Mouse (Mus musculus) adrenal gland (tissue): ENCODE results near the gene Polg.

Source experiments
- intact Hi-C: fragments of 180-260 bp; cut with DNase I; formaldehyde crosslinking; loops from one replicate; pipeline ENCODE4 v1.15.1; 2025

The Polg gene

DNA sequence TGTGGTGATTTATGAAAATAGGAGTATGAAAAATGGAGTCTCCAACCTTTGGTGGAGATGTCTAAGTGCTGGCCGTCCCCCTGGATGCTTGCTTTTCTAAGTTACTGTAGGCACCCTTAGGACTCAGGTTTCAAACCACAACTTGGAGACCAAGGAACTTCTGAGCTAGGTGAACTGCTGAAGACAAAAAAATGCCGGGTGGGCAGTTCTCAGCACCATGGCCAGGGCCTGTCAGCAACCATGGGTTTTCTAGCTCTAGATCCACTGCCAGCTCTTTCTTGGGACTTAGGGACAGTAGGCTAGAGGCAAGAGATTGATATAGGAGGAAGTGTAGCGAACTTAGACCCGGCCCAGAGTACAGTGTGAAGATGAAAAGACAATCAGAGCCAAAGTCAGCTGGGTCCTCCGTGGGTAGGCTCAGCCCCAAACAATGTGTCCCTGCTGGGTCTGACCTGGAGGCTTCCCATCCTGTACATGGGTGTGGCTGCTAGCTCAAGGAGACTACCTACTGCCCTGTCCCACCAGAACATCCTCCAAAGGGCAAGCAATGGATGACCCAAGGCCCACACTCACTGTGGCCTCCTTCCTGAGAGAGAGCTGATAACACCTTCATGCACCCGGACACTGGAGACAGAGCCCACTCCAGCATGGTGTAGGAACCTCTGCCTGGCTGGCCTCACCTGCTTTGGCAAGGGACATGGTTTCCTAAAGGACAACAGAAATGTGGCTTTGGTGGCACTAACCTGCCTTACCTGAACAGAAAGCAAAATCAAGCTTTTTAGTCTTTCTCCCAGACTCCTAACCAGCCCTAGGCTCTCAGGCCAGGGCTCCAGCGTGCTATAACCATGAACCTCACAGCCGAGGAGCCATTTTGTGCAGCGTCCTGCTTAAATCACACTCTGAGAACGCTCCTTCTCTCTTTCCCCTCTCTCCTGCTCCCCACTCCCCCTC, 36.3 kb upstream of the Polg start:
- intact Hi-C loops = no loop called here

- intact Hi-C loops = no loop called here
These were observed 35.4 kb upstream of the Polg start for GRCm38 (mm10) chr7:79501581-79502031.

DNA sequence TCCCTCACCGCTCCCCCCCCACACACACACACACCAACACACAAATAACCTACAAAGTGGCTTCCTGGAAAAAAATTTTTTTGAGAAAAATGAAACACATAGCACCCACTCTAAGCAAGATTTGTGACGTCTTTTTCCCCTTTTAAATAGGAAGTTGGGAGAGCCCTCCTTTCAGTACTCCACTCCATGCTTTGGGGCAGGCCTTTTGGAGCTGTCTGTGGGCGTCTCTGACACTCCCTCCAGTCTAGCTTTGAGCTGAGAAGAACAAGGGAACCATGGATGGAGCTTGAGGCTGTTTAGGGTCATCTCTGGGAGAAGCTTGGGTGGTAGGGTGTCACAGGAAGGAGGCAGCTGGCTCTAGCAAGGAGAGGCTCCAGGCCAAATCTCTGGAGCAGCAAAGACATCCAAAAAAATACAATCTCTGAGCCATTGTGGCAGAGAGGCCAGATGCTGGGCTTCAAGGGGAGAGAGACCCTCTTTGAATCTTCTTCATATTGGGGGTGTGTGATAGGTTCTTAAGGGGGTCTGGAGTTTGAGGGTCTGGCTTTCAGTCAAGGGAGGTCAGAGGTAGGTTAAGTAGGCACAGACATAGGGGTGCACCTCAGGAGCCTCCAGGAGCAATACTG, 34.6 kb upstream of the Polg start:
- intact Hi-C loops = no loop called here

DNA sequence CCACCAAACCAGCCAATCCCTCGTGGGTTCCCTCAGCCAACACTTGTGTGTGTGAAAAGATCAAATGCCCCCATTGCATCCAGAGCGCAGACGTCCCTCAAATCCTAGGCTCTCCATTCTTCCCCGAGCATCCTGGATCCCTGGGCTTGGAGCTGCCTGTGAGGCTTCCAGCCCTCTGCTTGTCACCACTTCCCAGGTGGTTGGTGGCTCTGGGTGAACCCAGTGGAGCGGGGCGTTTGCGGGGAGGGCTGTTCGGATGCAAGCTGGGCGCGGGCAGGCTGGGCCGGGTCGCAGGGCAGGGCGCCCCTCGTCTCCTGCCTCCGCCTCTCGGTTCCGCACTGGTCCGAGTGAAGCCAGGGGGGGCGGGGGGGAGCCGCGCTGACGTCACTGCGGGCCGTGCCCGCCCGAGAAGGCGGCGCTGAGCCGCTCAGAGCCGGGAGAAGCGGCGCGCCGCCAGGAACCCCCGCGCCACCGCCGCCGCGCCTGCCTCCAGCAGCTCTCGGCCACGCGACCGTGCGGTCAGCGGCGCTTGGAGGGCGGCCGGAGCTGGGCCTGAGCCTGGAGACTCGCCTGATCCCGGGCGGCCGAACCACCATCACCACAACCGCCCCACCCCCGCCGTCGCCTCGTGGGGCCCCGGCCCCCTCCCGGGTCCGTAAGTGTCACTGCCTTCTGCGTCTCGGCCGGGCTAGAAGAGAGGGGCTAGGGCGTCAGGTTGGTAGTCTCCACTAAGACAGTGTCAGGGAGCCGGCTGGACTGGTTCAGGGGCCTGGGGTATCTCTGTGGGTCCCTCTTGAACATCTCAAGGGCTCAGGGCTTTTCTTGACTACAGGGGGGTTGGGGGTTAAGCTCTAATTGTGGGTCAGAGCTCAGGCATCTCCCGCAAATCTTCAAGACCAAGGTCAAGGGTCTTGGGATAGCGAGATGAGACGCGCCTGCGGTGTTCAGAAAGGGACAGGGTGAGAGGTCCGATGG, 33.7 kb upstream of the Polg start:
- intact Hi-C loops = loop anchor here (2.0 kb wide), 1 partner anchor 55 kb away; no protein-coding TSS in a partner anchor

DNA sequence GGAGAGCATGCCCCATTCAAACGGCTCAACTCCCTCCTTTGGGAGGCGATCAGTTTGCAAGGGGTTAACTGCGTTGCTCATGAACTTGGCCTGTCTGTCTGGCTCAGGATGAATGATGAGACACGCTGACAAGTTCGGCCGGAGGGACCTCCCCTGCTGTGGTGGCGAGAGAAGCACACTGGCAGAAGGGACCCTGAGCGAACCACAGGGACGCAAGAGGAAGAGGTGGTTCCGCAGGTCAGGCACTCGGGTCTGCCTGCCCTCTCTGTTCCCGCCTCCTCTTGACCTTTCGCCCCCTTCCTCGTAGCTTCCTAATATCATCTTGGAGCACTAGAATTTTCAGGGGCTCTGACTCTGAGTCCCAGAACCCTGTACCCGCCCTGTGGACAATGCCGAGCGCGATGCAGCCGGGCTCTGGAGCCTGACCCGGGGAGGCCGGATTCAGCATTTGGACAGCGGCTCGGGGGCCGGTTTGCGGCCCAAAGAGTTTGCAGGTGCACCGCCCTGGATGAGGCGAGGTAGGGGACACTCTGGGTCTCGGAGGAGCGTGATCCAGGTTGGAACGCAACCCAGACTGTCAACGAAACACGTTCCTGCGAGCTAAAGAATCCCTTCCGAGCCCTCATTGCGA, 32.9 kb upstream of the Polg start:
- intact Hi-C loops = loop anchor here (2.0 kb wide), 1 partner anchor 56 kb away; no protein-coding TSS in a partner anchor

GRCm38 (mm10) chr7:79498356-79498755, 32.2 kb upstream of the Polg start:
- intact Hi-C loops = loop anchor here (2.0 kb wide), 1 partner anchor 56 kb away; no protein-coding TSS in a partner anchor

GRCm38 (mm10) chr7:79497701-79498115, 31.5 kb upstream of the Polg start:
- intact Hi-C loops = loop anchor here (2.0 kb wide), 2 partner anchors 57 to 97 kb away; no protein-coding TSS in a partner anchor

GRCm38 (mm10) chr7:79496816-79497328, 30.7 kb upstream of the Polg start:
- intact Hi-C loops = loop anchor here (2.0 kb wide), 1 partner anchor 98 kb away; no protein-coding TSS in a partner anchor

GRCm38 (mm10) chr7:79495988-79496815, 30.0 kb upstream of the Polg start:
- intact Hi-C loops = loop anchor here (2.0 kb wide), 1 partner anchor 99 kb away; no protein-coding TSS in a partner anchor

- intact Hi-C loops = no loop called here
These were observed 27.8 kb upstream of the Polg start for GRCm38 (mm10) chr7:79493915-79494314.

DNA sequence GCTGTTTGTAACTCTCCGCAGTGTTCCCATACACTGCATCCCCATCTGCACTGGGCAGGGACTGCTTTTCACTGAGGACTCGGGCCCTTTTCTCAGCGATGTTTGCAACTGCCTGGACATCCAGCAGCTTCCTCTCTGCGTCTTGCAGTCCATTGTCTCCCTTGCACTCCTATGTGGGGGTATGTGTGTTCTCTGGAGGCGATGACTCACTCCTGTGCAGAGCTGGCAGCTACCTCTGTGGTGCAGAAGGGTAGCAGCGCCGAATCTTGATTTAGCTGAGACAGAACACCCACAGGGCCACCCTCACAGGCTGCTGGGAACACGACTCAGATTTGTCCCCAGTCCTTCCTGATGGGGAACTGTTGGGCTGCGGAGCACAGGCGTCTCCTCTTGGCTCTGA, 20.4 kb upstream of the Polg start:
- intact Hi-C loops = no loop called here

DNA sequence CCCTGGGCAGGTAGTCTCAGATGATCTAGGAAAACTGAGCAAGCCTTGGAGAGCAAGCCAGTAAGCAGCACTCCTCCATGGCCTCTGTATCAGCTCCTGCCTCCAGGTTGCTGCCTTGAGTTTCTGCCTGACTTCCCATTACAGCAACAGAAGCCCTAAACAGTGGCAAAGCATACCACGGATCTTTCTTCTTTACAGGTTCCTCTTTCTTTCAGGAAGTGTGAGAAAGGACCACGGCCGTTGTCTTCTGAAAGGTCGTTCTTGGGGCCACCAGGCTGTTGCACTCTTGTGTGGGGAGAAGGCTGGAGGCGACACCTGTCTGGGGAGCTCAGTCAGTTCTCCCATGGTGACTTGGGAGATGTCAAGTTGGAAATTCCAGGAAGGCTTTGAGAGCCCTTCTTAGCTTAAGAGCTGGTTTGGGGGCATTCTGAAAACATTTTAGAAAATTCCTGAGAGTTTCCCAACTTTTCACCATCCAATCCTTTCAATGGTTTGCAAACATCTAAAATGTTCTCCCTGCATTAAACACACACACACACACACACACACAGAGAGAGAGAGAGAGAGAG, 8.8 kb upstream of the Polg start:
- intact Hi-C loops = loop anchor here (5.0 kb wide), 1 partner anchor 103 kb away; no protein-coding TSS in a partner anchor

DNA sequence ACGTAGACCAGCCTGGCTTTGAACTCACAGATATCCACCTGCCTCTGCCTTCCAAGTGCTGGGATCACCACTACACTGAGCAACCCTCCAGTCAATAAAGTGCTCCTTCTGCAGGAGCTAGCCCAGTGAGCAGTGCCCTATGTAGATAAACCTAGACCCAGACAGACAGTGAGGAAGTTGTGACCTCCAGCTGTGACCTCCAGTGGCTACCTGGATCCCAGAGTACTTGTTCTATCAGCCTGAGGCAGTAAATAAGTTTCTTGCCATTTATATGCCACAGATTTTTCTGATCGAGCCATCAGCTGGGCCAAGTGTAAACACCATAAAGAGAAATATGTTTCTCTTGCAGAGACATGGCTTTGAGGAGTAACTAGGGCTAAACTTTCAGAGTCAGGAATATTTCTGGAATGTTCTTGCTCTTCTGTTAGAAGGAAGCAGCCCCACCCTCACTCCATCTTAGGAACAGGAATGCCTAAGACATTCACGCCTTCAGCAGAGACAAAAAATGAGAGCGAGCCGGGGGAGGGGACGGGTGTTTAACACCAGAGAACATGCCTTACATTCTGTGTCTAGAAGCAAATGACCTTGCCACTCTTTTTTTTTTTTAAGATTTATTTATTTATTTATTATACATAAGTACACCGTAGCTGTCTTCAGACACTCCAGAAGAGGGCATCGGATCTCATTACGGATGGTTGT, 7.5 kb upstream of the Polg start:
- intact Hi-C loops = loop anchor here (5.0 kb wide), 1 partner anchor 101 kb away; no protein-coding TSS in a partner anchor

GRCm38 (mm10) chr7:79472792-79473191, 6.6 kb upstream of the Polg start:
- intact Hi-C loops = loop anchor here (5.0 kb wide), 1 partner anchor 100 kb away; no protein-coding TSS in a partner anchor

DNA sequence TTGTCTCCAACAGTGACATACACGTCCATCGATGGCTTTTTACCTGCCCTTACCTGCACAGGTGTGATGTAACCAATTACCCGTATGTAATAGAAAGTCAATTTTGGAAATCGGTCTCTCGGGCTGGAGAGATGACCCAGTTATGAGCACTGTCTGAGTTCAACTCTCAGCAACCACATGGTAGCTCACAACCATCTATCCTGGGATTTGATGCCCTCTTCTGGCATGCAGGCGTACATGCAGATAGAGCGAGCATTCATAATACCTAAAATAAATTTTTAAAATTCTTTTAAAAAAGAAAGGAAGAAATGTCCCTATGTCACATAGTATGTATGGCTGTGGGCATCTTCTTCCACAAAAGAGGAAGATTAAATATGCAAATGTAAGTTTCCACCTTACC, 5.3 kb upstream of the Polg start:
- intact Hi-C loops = loop anchor here (5.0 kb wide), 1 partner anchor 99 kb away; no protein-coding TSS in a partner anchor

- intact Hi-C loops = loop anchor here (5.0 kb wide), 1 partner anchor 98 kb away; no protein-coding TSS in a partner anchor
These were observed 4.6 kb upstream of the Polg start for GRCm38 (mm10) chr7:79470718-79471117.

DNA sequence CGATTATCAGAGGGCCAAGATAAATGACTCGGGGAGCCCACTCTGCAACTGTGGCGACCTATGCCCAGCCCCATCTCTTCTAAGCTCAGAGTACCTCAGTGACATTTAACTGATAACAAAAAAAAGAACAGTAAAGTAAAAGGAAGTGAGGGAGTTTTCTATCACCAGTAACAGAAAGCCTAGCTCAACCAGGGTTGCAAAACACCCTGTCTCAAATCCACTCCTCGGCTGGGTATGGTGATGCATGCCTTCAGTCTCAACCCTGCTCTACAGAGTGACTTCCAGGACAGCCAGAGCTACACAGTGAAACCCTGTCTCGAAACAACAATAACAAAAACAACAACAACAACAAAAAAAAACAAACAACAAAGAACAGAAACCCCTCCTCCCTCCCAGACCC, 3.6 kb upstream of the Polg start:
- intact Hi-C loops = loop anchor here (5.0 kb wide), 2 partner anchors 77 to 97 kb away; partner anchors contain the start of gene Fanci

GRCm38 (mm10) chr7:79468994-79469393, 2.8 kb upstream of the Polg start:
- intact Hi-C loops = loop anchor here (5.0 kb wide), 1 partner anchor 77 kb away; the partner anchor contains the start of gene Fanci
